Mouse (Mus musculus) midbrain, embryonic 16.5 days (tissue): ENCODE results near the gene Lhfpl1. TPM values are rescaled to one million over a fixed set of nuclear protein-coding genes. Genes with fewer than 3 reads are reported as not detected.
"Not testable (repeated sequence)": the region's sequence is repeated elsewhere in the genome, so short reads cannot be mapped to it uniquely, and the experiment has no call there.

Experiments
- ATAC-seq: fragments of 200-750 bp; cut with Nextera tagmentation; 2 replicates; pipeline ENCODE4 v1.8.0; 2017; ENCODE audit warnings: moderate TSS enrichment
- H3K27ac ChIP-seq: fragments of 300-500 bp; sonication (generic); 2 replicates; pipeline ENCODE4 v1.5.1; 2014; ENCODE audit warnings: mild to moderate bottlenecking, low read length, mixed read lengths
- H3K27me3 ChIP-seq: fragments of 300-500 bp; sonication (generic); 2 replicates; pipeline ENCODE4 v1.6.1; 2014; ENCODE audit warnings: low read depth, low read length, mixed read lengths; ENCODE audit not compliant: control insufficient read depth, insufficient read depth
- H3K36me3 ChIP-seq: fragments of 300-500 bp; sonication (generic); 2 replicates; pipeline ENCODE4 v1.6.1; 2014; ENCODE audit warnings: mild to moderate bottlenecking, low read length, moderate library complexity, mixed read lengths; ENCODE audit not compliant: control insufficient read depth, insufficient read depth
- H3K4me1 ChIP-seq: fragments of 300-500 bp; sonication (generic); 2 replicates; pipeline ENCODE4 v1.6.1; 2014; ENCODE audit warnings: mild to moderate bottlenecking, low read length, mixed read lengths; ENCODE audit not compliant: control insufficient read depth, insufficient read depth
- H3K4me2 ChIP-seq: fragments of 300-500 bp; sonication (generic); 2 replicates; pipeline ENCODE4 v1.6.1; 2014; ENCODE audit warnings: mild to moderate bottlenecking, low read length, mixed read lengths
- H3K4me3 ChIP-seq: fragments of 300-500 bp; sonication (generic); 2 replicates; pipeline ENCODE4 v1.5.1; 2014; ENCODE audit warnings: low read depth, mild to moderate bottlenecking, low read length, moderate library complexity, mixed read lengths
- H3K9ac ChIP-seq: fragments of 300-500 bp; sonication (generic); 2 replicates; pipeline ENCODE4 v1.6.1; 2014; ENCODE audit warnings: low read depth, low read length, mixed read lengths
- H3K9me3 ChIP-seq: fragments of 300-500 bp; sonication (generic); replicated peaks from 2 replicates; pipeline ENCODE4 v1.6.1; 2014; ENCODE audit warnings: mild to moderate bottlenecking, low read length, mixed read lengths; ENCODE audit not compliant: control insufficient read depth, poor library complexity, severe bottlenecking
- WGBS: fragments of 180-500 bp; shearing (Covaris S2); extraction: QIAGEN DNeasy Blood & Tissue Kit; methylation state at CpG from one replicate; pipeline ENCODE4 v1.1.7; 2014; 5-methylcytosine and 5-hydroxymethylcytosine counted together
- polyA plus RNA-seq: library from polyadenylated mRNA; unstranded; fragments of >200 nt; fragmentation: Nextera tagmentation; extraction: Ambion mirVana; gene quantifications from 2 replicates; pipeline ENCODE4 v1.2.1, GENCODE M21; 2015

Lhfpl1 gene
- polyA plus RNA-seq = not detected in 2 replicates

GRCm38 (mm10) chrX:145348377-145349203, at the start of gene Lhfpl1:
TSS of gene Lhfpl1 (minus strand) at chrX:145349089.
- Histone ChIP-seq H3K9me3 (no peaks in the 10 kb centered on the region), H3K9ac (no peak within 1 kb of the TSS), H3K27ac (no peak within 1 kb of the TSS), H3K4me3 (no peak within 1 kb of the TSS), H3K4me1 (no peaks in the 10 kb centered on the region), H3K36me3 (no peaks in the 10 kb centered on the region), H3K27me3 (no peaks in the 10 kb centered on the region), H3K4me2 (no peak within 1 kb of the TSS)
- ATAC-seq = no peak
- WGBS = 41% methylated on average over 7 of the region's 7 CpGs

- no peak overlapping the region for H3K4me2 ChIP-seq
- 78% methylated on average over 5 of the region's 5 CpGs for WGBS
- H3K9ac ChIP-seq = no peak overlapping the region
- no peak overlapping the region for H3K27ac ChIP-seq
- H3K9me3 ChIP-seq = no peaks in the 10 kb centered on the region
- H3K36me3 ChIP-seq = no peaks in the 10 kb centered on the region
- no peaks in the 10 kb centered on the region for H3K27me3 ChIP-seq
- H3K4me1 ChIP-seq = no peaks in the 10 kb centered on the region
- ATAC-seq = no peak
- no peak overlapping the region for H3K4me3 ChIP-seq
These were observed 22.9 kb upstream of the Lhfpl1 start for GRCm38 (mm10) chrX:145371839-145372238.

GRCm38 (mm10) chrX:145362527-145362926, 13.6 kb upstream of the Lhfpl1 start:
- WGBS = 86% methylated on average over 4 of the region's 4 CpGs
- Histone ChIP-seq H3K4me3 (no peak overlapping the region), H3K4me1 (no peaks in the 10 kb centered on the region), H3K4me2 (no peak overlapping the region), H3K27me3 (no peaks in the 10 kb centered on the region), H3K9me3 (no peaks in the 10 kb centered on the region), H3K36me3 (no peaks in the 10 kb centered on the region), H3K27ac (no peak overlapping the region), H3K9ac (no peak overlapping the region)
- no peak for ATAC-seq

- 91% methylated on average over 2 of the region's 2 CpGs for WGBS
- Histone ChIP-seq H3K9ac (no peak overlapping the region), H3K27me3 (no peaks in the 10 kb centered on the region), H3K9me3 (no peaks in the 10 kb centered on the region), H3K27ac (no peak overlapping the region), H3K36me3 (no peaks in the 10 kb centered on the region), H3K4me1 (no peaks in the 10 kb centered on the region), H3K4me3 (no peak overlapping the region), H3K4me2 (no peak overlapping the region)
- no peak for ATAC-seq
These were observed 6.5 kb downstream of the Lhfpl1 start for GRCm38 (mm10) chrX:145342402-145342801.

- ATAC-seq = no peak
- Histone ChIP-seq H3K27me3 (no peaks in the 10 kb centered on the region), H3K27ac (no peak overlapping the region), H3K36me3 (no peaks in the 10 kb centered on the region), H3K4me3 (no peak overlapping the region), H3K4me1 (no peaks in the 10 kb centered on the region), H3K9me3 (no peaks in the 10 kb centered on the region), H3K9ac (no peak overlapping the region), H3K4me2 (no peak overlapping the region)
- WGBS = 62% methylated on average over 1 of the region's 1 CpGs
These were observed 12.7 kb downstream of the Lhfpl1 start for GRCm38 (mm10) chrX:145336141-145336540.

- Histone ChIP-seq H3K36me3 (no peaks in the 10 kb centered on the region), H3K4me3 (no peak overlapping the region), H3K9me3 (no peaks in the 10 kb centered on the region), H3K9ac (no peak overlapping the region), H3K4me2 (no peak overlapping the region), H3K27ac (no peak overlapping the region), H3K27me3 (no peaks in the 10 kb centered on the region), H3K4me1 (no peaks in the 10 kb centered on the region)
- ATAC-seq = peak; percentile 64; the same call in 1 of the 2 replicates
- WGBS = 76% methylated on average over 1 of the region's 1 CpGs
These were observed 40.3 kb downstream of the Lhfpl1 start for GRCm38 (mm10) chrX:145308555-145308954.

- H3K9ac ChIP-seq = no peak overlapping the region
- peak; percentile 45; the same call in 1 of the 2 replicates for ATAC-seq
These were observed 41.7 kb downstream of the Lhfpl1 start for GRCm38 (mm10) chrX:145307174-145307573.

GRCm38 (mm10) chrX:145300232-145300631, 48.7 kb downstream of the Lhfpl1 start:
- ATAC-seq, H3K4me2 ChIP-seq, H3K9ac ChIP-seq, H3K27ac ChIP-seq, H3K4me3 ChIP-seq, H3K4me1 ChIP-seq, H3K27me3 ChIP-seq, H3K36me3 ChIP-seq, H3K9me3 ChIP-seq: not testable (repeated sequence)

More at GRCm38 (mm10) chrX:145307174-145307573, 41.7 kb downstream of the Lhfpl1 start:
- no peak overlapping the region for H3K4me2 ChIP-seq
- no peaks in the 10 kb centered on the region for H3K4me1 ChIP-seq
- H3K27ac ChIP-seq = no peak overlapping the region
- H3K36me3 ChIP-seq = no peaks in the 10 kb centered on the region
- WGBS = 2% methylated on average over 2 of the region's 2 CpGs
- no peaks in the 10 kb centered on the region for H3K27me3 ChIP-seq
- H3K4me3 ChIP-seq = no peak overlapping the region
- H3K9me3 ChIP-seq = no peaks in the 10 kb centered on the region

- Histone ChIP-seq H3K4me1 (no peaks in the 10 kb centered on the region), H3K27ac (no peak overlapping the region; the same call in 1 of the 2 replicates), H3K27me3 (no peaks in the 10 kb centered on the region), H3K4me2 (no peak overlapping the region), H3K9ac (no peak overlapping the region), H3K9me3 (no peaks in the 10 kb centered on the region), H3K36me3 (no peaks in the 10 kb centered on the region), H3K4me3 (no peak overlapping the region)
- WGBS = 59% methylated on average over 3 of the region's 3 CpGs
- ATAC-seq = no peak; the same call in 1 of the 2 replicates
These were observed 76.7 kb downstream of the Lhfpl1 start for GRCm38 (mm10) chrX:145272209-145272608.
